Mouse (Mus musculus) brain, adult 10 weeks (tissue): Measurements from ENCODE around the gene Lmbrd1. TPM values are rescaled to one million over a fixed set of nuclear protein-coding genes. Genes with fewer than 3 reads are reported as not detected.

Experiments
- polyA plus RNA-seq: library from polyadenylated mRNA; stranded (reverse); fragments of 350-450 nt; fragmentation: Illumina TruSeq; extraction: RNeasy Lipid Tissue Mini Kit (QIAGEN cat#74804); gene quantifications from one replicate; pipeline ENCODE4 v1.2.3, GENCODE M21; 2015; ENCODE audit warnings: low read depth, low replicate concordance

Lmbrd1 gene
- 104 TPM for polyA plus RNA-seq

GRCm38 (mm10) chr1:24678205-24678917 is at the start of gene Lmbrd1:
TSS of gene Lmbrd1 (plus strand) at chr1:24678630.

Other genes with a start within 250 kb of the Lmbrd1 start
- gene Col19a1, start 91.2 kb upstream of the Lmbrd1 start, polyA plus RNA-seq, result 8.9 TPM